Mouse (Mus musculus) c-Kit-positive CD71-positive TER-119-negative erythroid progenitor cells, embryonic 14.5 days (primary cell): ENCODE measurements at regions not wholly inside any gene's neighbourhood (a gene's known extent, or its start where the extent isn't known, plus 50 kb on each side); places are given as distances from the start of the nearest gene placed in this dataset.

ENCODE experiments used
- DNase-seq: peaks from one replicate; pipeline ENCODE4 v3.0.0-alpha.2; 2013; ENCODE audit warnings: low read depth

GRCm38 (mm10) chr13:93243076-93243475, 50.9 kb upstream of the Tent2 start:
- peak; percentile 69 for DNase-seq

GRCm38 (mm10) chr13:93248711-93249110, 50.7 kb upstream of the Homer1 start:
- no peak for DNase-seq
